Mouse (Mus musculus) 3134 (cell line): Measurements from ENCODE around the gene Nhp2.
"Not testable (repeated sequence)": the region's sequence is repeated elsewhere in the genome, so short reads cannot be mapped to it uniquely, and the experiment has no call there.

ENCODE experiments used
- DNase-seq: peaks from one replicate; pipeline ENCODE4 v3.0.0-alpha.2; 2011; ENCODE audit warnings: low spot score; ENCODE audit not compliant: insufficient read length; ENCODE audit errors: extremely low read depth

The Nhp2 gene

GRCm38 (mm10) chr11:51633200-51633599 is 13.7 kb downstream of the Nhp2 start:
- DNase-seq = not testable (repeated sequence)

GRCm38 (mm10) chr11:51633721-51634120 is 14.2 kb downstream of the Nhp2 start:
- no peak for DNase-seq

GRCm38 (mm10) chr11:51635127-51635524 is 15.6 kb downstream of the Nhp2 start:
- no peak for DNase-seq

GRCm38 (mm10) chr11:51635525-51636322 is 16.2 kb downstream of the Nhp2 start, which contains the start of gene Rmnd5b:
Gene Rmnd5b (minus strand): TSS chr11:51635896.
- peak; percentile 91 for DNase-seq

- DNase-seq = peak; percentile 55
Observed at GRCm38 (mm10) chr11:51636323-51636684, 16.8 kb downstream of the Nhp2 start.

GRCm38 (mm10) chr11:51637971-51638414 is 18.5 kb downstream of the Nhp2 start:
- DNase-seq = no peak

GRCm38 (mm10) chr11:51638497-51638896 is 19.0 kb downstream of the Nhp2 start:
- DNase-seq = no peak

- no peak for DNase-seq
Observed at GRCm38 (mm10) chr11:51640748-51641147, 21.2 kb downstream of the Nhp2 start.

- DNase-seq = no peak
Observed at GRCm38 (mm10) chr11:51643202-51643601, 23.7 kb downstream of the Nhp2 start.

- DNase-seq = no peak
Observed at GRCm38 (mm10) chr11:51643761-51644160, 24.2 kb downstream of the Nhp2 start.

- no peak for DNase-seq
Observed at GRCm38 (mm10) chr11:51644217-51644616, 24.7 kb downstream of the Nhp2 start.

GRCm38 (mm10) chr11:51645293-51645692 is 25.8 kb downstream of the Nhp2 start:
- no peak for DNase-seq

GRCm38 (mm10) chr11:51646245-51646644 is 26.7 kb downstream of the Nhp2 start:
- DNase-seq = no peak

GRCm38 (mm10) chr11:51646751-51647667 is 27.5 kb downstream of the Nhp2 start:
- no peak for DNase-seq

- no peak for DNase-seq
Observed at GRCm38 (mm10) chr11:51648566-51648965, 29.0 kb downstream of the Nhp2 start.

GRCm38 (mm10) chr11:51649111-51649888 is 29.8 kb downstream of the Nhp2 start:
- DNase-seq = no peak

- peak; percentile 47 for DNase-seq
Observed at GRCm38 (mm10) chr11:51649889-51650199, 30.3 kb downstream of the Nhp2 start.

- DNase-seq = no peak
Observed at GRCm38 (mm10) chr11:51650261-51650660, 30.7 kb downstream of the Nhp2 start.

- DNase-seq = peak; percentile 88
Observed at GRCm38 (mm10) chr11:51650691-51651515, 31.4 kb downstream of the Nhp2 start, which contains the start of the genes N4bp3 and D930048N14Rik. Gene N4bp3 (minus strand): TSS chr11:51650842. Gene D930048N14Rik (plus strand): TSS chr11:51650954.

GRCm38 (mm10) chr11:51652889-51653418 is 33.4 kb downstream of the Nhp2 start:
- no peak for DNase-seq
